Mouse (Mus musculus) lung, postnatal 10 days (tissue): ENCODE measurements around the gene Pld1.

Experiments used
- DNase-seq: peaks from one replicate; pipeline ENCODE4 v3.0.0; 2021

Pld1 gene

DNA sequence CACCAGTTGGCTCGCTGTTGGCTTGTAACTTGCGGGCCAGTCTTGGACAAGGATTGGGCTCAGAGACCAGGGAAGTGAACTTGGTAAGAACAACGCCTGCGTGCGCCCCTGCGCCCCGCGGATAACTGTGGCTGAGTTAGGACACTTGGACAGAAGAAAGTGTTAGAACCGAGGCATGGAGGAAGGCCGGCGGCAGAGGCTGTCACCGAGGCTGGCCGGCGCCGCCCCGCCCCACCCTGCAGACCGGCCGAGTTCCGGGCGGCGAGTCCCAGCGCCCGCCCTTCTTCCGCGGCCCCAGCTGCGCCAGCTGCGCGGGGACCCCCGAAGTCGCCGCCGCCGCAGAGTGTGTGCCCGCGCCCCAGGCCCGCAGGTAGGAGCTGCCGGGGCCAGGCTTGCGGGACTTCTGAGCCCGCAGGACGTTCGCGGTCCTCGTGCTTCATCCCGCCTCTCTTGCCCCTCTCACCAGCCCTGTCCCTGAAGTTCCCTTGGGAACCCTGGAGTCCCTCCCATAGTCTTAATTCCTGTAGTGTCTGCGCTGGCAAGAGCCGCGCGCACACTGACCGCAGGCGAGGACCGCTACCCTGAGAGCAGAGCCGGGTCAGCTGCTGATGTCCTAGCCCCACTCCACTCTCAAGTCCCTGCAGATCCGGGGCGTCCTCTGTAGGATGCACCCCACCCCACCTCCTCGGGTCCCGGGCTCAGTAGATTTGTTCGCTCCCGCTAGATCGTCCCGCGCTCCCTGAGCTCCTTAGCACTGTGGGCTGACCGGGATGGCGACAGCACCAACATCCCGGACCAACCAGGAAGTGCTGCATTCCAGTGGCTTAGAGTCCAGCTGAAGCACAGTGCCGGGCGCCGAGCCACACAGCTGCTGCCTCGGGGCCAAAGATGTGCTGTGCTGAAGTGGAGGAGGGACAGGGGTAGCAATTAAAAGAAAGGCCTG lies at the start of gene Pld1:
Gene Pld1, plus strand, starts transcription at position 315 of the 943 bp plus-strand sequence.
- DNase-seq = peak; percentile 90

DNA sequence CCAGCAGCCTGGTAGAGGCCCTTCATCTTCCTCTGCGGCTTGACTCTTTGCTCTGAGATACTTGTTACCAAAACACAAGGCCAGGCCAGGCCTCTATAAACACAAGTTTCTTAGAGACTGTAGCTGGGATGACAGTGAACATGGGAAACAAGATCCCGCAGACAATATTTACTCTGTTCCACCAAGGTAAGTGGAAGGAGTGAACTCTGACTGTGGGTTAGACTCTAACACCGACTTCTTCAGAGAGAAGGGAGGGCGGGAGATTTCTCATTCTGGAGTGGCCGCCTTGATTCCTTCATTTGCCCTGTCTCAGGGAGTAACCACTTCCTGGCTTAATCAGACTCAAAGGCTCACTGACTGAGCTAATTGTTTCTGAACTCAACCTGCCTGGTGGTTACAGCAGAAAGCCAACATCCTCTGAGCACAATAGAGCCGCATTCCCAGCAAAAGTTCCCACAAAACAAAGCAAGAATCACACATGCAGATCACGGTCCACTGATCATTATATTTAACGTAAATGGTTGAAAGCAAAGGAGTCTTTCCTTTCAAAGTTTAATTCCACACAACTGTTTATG lies 42.1 kb upstream of the Pld1 start, which contains the start of gene Tmem212:
Gene Tmem212, minus strand, starts transcription at position 51 of the 575 bp plus-strand sequence.
- no peak for DNase-seq

DNA sequence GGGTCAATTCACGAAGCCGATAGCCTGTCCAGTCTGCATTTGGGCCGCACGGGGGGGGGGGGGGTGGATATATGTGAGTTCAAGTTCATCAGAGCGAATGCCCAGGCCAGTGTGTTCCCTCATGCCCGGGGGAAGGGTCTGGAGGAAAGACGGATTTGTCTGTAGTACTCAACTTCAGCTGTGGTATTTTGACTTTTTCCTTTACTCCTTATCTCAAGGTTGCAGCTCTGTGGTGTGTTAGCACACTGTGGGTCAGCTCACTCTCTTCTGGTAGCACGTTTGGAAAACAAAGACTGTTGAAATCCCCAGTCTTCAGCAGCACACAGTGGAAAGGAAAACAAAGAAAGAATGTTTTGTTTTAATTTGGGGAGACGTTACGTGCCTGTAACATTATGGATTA lies 40.3 kb upstream of the Pld1 start:
- DNase-seq = no peak

- peak; percentile 73 for DNase-seq
Observed at GRCm38 (mm10) chr3:27899012-27899726, 39.3 kb upstream of the Pld1 start.

DNA sequence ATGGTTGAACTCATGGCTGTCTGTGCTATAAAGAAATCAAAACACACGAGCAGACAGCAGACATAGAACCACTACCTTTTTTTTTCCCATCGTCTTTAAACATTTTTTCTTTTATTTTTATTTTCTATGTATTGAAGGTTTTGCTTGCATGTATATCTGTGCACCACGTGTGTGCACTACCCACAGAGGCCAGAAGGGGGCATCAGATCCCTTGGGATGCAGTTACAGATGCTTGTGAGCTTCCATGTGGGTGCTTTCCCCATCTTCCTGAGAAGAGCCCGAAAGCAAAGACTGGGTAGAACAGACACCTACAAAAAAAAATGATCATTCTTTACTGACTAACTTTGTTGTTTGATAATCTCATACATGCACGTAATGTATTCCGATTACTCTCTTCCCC lies 36.6 kb upstream of the Pld1 start:
- no peak for DNase-seq

GRCm38 (mm10) chr3:27904659-27905330 lies 33.7 kb upstream of the Pld1 start:
- DNase-seq = peak; percentile 28

DNA sequence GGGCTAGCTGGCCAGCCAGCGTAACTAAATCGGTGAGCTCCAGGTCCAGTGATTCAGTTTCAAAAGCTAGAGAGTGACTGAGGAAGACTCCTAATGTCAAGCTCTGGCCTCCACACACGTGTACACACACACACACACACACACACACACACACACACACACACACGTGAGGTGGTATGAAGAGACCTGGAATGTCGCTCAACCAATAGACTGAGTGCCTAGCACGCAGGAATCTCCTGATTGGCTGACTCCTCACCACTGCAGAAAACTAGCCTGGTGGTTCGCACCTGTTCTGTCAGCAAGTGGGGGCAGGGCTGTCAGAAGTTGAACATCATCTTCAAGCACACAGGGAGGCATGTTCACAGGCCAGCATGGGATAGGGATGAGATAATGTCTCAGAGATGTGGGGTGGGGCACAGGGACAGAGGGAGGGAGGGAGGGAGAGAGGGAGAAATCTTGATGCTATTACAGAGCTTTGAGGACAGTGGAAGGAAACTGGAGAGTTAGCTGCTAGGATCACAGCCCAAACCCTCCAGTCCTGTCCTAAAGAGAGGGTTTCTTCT lies 31.8 kb upstream of the Pld1 start:
- DNase-seq = no peak

DNA sequence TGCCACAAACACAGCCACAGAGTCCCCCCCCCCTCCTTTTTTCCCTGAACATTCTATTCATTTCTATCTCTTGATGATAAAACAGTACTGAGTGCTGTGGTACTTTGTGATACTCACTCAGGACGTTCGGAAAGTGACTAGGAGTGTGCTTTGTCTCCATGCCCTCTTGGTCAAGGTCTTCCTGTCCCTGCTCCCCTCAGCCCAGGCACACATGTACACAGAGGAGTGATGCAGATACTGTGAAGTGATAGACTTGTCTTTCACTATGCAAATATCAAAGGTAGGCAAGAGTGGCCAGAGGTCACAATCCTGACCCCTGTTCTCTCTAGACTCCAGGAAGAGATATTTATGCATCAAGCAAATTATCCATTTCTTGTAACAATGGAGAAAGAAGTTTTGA lies 31.2 kb upstream of the Pld1 start:
- no peak for DNase-seq

- no peak for DNase-seq
Observed at GRCm38 (mm10) chr3:27908316-27908715, 30.2 kb upstream of the Pld1 start.

- DNase-seq = no peak
Observed at GRCm38 (mm10) chr3:27909016-27909415, 29.5 kb upstream of the Pld1 start.

GRCm38 (mm10) chr3:27918656-27919436 lies 19.6 kb upstream of the Pld1 start:
- no peak for DNase-seq

DNA sequence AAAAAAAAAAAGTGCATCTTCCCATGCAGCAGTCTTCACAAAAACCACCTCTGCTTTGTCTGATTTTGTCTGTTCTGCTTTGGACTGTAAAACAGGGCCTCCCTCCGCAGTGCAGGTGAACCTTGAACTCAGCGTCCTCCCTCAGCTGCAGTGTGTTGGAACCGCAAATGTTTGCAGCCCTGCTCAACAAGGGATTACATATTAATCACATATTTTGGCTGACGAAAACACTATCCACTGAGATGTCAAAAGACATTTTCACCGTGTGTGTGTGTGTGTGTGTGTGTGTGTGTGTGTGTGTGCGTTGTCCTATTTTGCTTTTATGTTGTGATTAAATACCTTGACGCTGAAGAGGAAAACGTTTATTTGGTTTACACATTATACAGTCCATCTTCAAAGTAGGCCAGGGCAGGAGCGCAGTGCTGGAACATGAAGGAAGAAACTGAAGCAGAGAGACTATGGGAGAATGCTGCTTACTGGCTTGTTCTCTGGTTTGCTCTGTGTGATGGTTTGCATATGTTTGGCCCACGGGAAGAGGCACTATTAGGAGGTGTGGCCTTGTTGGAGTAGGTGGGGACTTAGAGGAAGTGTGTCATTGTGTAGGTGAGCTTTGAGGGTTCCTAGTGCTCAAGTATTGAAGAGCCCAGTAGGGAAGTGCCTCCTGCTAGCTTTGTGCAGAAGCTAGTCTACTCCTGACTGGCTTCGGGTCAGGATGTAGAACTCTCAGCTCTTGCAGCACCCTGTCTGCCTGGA lies 17.1 kb upstream of the Pld1 start:
- DNase-seq = no peak

DNA sequence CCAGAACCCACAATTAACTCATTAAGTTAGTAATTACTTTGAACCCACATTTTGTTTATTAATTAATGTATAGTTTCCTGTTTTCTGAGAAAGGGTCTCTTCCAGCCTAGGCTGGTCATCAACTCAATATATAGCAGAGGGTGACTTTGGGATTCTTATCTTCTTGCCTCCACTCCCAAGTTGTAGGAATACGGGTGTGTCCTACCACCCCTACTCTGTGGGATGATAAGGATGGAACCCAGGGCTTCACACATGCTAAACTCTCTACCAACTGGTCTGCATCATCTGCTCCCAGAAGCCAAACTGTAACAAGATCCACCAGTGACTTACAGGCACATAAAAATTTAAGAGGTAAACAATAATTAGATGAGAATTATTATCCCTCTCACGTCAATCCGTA lies 14.5 kb upstream of the Pld1 start:
- DNase-seq = no peak

GRCm38 (mm10) chr3:27929219-27929618 lies 9.3 kb upstream of the Pld1 start:
- DNase-seq = no peak

GRCm38 (mm10) chr3:27932391-27932790 lies 6.1 kb upstream of the Pld1 start:
- no peak for DNase-seq

DNA sequence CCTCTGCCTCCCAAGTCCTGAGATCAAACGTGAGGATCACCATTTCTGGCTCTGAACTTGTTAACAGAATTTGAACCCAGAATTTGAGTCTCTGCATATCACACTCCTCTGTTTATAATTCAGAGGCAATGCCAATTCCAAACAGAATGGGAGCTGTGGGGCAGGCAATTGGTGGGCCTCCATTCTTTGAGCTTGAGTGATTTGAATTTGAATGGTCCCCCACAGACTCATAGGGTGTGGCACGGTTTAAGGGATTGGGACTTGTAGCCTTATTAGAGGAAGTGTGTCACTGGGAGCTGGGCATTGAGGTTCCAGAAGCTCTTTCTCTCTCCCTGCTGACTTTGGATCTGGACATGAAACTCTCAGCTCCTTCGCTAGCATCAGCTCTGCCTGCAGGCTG lies 2.9 kb upstream of the Pld1 start:
- DNase-seq = no peak

- no peak for DNase-seq
Observed at GRCm38 (mm10) chr3:27936731-27937130, 1.8 kb upstream of the Pld1 start.

DNA sequence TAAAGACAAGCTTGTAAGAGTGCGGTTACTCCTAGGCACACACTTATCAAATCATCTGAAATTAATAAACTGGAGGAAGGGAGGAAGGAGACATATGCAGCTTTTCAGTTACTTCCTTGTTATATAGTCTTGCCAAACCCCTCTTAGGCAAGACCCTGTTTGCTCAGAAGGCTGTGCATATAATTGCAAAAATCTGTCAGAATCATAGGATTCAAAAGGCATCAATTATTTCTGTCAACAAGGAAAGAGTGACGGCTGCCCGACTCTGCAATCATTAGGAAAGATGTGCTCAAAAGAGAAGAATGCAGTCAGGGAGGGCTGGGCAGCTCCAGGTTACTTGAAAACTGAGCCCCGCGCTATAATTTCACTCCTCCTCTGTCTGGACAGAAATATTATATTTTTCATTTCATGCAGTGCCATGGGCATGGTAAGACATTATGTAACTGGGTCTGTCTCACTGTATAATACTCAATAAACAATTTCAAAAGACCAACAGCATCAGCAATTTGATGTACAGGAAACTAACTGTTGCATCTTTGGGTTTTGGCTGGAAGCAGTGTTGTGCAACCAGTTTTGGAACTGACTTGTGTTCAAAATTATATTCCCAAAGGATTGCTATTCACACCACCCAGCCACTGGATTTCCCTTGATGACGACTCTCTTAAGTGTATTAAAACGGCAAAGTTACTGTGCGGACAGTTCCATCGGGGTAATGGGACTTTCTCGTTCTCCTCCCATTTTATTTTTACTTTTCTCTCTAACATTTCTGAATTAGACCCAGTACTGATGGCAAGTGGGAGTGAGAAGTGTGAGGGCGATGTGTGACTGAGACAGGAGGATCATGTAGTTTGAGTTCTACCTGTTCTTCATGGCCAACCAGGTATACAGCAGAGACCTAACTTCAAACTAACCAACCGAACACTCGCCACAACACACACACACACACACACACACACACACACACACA lies 1.1 kb upstream of the Pld1 start:
- no peak for DNase-seq

DNA sequence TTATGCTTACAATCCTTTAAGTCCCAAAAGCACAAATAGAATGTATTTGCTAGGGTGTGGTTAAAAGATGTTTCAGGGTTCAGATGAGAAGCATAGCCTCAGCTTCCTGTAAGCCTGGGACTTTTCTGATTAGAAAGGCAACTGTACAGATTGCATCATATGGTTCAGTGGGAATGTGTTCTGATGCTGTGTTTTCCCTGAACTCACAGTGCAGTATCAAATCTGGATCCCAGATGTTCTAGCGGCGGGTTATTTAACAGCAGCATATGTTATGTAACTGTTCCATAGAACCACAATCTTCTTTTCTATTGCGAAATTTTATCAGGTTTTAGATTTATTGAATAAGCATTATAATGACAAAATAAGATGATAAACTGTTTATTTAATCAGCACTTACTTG lies 3.1 kb downstream of the Pld1 start:
- no peak for DNase-seq

DNA sequence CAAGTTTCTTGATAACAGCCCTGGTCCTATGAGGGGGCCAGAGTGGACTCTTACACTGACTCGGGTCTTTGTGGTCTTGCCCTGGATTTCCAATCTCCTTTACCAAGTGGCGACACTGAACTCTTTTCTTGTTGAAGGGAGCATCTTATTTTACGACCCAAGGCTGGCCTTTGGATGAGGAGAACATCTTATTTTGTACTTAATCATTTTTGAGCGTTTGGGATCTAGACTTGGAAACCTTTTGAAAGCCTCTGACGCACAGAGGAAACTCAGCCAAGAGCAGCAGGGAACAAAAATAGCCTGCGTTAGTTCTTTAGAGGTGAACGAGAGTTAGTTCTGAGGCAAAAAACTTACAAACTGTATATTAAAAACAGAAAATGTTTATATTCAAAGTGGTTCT lies 4.5 kb downstream of the Pld1 start:
- peak; percentile 44 for DNase-seq
